Mouse (Mus musculus): ENCODE results near the gene Nudt15. TPM values are rescaled to one million over a fixed set of nuclear protein-coding genes. Genes with fewer than 3 reads are reported as not detected.

The Nudt15 gene
- polyA plus RNA-seq, 1 experiment from 2014 or later: 2.5 TPM

DNA sequence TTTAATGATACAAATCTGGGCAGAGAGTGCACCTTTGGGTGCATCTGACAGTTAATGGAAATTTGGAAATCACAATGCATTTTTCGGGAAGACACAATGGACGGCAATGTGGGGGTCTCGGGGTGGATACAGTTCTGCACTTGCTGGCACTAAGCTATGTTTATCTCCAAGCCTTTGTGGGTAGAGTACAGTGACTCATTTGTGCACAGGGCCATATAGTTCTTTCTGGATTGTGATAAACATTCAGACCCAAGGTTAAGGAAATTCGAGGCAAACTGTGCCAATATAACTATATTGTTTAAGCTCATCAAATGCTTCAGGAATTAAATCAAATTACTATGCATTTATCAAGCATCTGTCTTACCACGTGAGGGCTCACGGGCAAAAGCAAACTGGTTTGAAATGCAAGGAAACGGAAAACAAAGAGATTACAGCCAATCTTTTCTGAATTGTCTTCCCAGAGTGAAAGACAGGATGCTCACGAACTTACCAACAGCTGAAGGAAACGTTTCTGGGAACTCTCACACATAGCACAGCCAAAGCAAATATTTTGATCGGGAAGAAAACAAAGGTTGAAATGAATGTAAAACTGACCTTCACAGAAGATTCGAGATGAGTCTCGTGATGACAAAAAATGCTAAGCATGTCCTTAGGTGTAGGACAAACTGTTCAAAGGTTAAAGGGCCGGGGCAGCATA, 44.7 kb downstream of the Nudt15 start:
- Histone ChIP-seq H3K9ac (ENCODE audit: low read depth, low read length) (no peak overlapping the region), H3K9me3 (ENCODE audit: control insufficient read depth) (no peaks in the 10 kb centered on the region), H3K27ac (ENCODE audit: low read depth, low read length) (peak overlapping the region; percentile 35; the same call in 1 of the 2 replicates), H3K4me3 (ENCODE audit: low read depth, low read length) (no peak overlapping the region), H3K4me1 (replicated peaks; ENCODE audit: control insufficient read depth, insufficient read depth, low read length) (peaks cover 8% of the 10 kb centered on the region; the same call in 1 of the 2 replicates), H3K4me2 (replicated peaks; ENCODE audit: low read depth) (peak overlapping the region; percentile 35; the same call in 1 of the 2 replicates), H3K36me3 (ENCODE audit: control insufficient read depth, insufficient read depth) (no peaks in the 10 kb centered on the region), H3K27me3 (replicated peaks; ENCODE audit: control insufficient read depth, insufficient read depth, low read length) (no peaks in the 10 kb centered on the region)
- ATAC-seq: peak; percentile 81
- WGBS: 32% methylated on average over 13 of the region's 13 CpGs
- no peak for TF ChIP-seq CTCF (IDR thresholded peaks at IDR 0.05; ENCODE audit: low read depth)

DNA sequence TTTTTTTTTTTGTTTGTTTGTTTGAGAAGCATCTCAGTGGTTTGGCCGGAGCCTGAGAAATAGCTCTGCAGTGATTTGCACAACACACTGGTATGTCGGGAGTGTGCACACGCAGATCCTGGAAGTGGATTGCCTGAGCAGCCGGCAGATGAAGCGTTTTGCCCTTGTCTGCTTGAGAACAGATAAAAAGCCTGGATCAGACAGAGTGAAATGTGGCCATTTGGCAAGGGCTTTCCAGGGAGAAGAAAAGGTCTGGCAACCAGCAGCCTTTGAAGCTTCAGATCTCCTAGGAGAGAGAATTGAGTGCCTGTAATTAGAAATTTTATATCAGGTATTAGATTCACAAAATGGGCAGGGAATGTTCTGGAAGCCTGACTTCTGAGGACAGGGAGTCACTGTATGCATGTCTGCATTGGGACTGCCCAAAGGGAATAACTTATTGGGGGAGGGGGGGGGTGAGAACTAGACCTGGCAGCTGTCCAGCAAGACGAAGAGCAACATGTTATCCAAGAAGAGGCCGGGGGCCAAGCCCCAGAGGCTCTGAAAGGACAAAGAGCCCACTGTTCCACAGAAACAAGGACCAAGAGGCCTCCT, 45.4 kb downstream of the Nudt15 start:
- no peaks in the 10 kb centered on the region for H3K36me3 ChIP-seq (ENCODE audit: control insufficient read depth, insufficient read depth)
- H3K4me2 ChIP-seq (replicated peaks; ENCODE audit: low read depth): no peak overlapping the region; the same call in 1 of the 2 replicates
- 18% methylated on average over 7 of the region's 7 CpGs for WGBS
- H3K27me3 ChIP-seq (replicated peaks; ENCODE audit: control insufficient read depth, insufficient read depth, low read length): no peaks in the 10 kb centered on the region
- no peak overlapping the region for H3K4me3 ChIP-seq (ENCODE audit: low read depth, low read length)
- no peaks in the 10 kb centered on the region for H3K9me3 ChIP-seq (ENCODE audit: control insufficient read depth)
- no peak for TF ChIP-seq CTCF (IDR thresholded peaks at IDR 0.05; ENCODE audit: low read depth)
- peak; percentile 83 for ATAC-seq
- peaks cover 8% of the 10 kb centered on the region; the same call in 1 of the 2 replicates for H3K4me1 ChIP-seq (replicated peaks; ENCODE audit: control insufficient read depth, insufficient read depth, low read length)
- H3K27ac ChIP-seq (ENCODE audit: low read depth, low read length): peak overlapping the region; percentile 35
- no peak overlapping the region for H3K9ac ChIP-seq (ENCODE audit: low read depth, low read length)

DNA sequence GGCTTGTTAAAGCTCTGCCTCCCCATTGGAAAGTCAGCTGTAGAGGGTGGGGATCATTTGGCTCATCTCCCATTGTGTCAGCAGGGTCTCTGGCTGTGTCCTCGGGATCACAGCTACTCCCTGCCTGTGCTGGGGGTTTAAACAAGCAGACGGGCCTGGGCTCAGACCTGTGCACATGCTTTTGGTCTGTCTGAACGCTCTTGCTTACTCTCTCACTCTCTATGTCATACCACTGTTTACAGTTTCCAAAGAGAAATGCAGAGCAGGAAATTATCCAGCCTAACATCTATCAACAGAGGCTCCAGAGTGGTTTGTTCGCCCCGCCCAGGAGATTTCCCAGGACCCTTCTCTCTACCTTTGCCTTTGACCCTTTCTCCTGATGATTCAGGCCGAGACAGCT, 46.3 kb downstream of the Nudt15 start:
- no peak for TF ChIP-seq CTCF (IDR thresholded peaks at IDR 0.05; ENCODE audit: low read depth)
- Histone ChIP-seq H3K9ac (ENCODE audit: low read depth, low read length) (no peak overlapping the region), H3K4me3 (ENCODE audit: low read depth, low read length) (no peak overlapping the region), H3K4me1 (replicated peaks; ENCODE audit: control insufficient read depth, insufficient read depth, low read length) (peaks cover 8% of the 10 kb centered on the region; the same call in 1 of the 2 replicates), H3K9me3 (ENCODE audit: control insufficient read depth) (no peaks in the 10 kb centered on the region), H3K36me3 (ENCODE audit: control insufficient read depth, insufficient read depth) (no peaks in the 10 kb centered on the region), H3K4me2 (replicated peaks; ENCODE audit: low read depth) (no peak overlapping the region), H3K27ac (ENCODE audit: low read depth, low read length) (no peak overlapping the region), H3K27me3 (replicated peaks; ENCODE audit: control insufficient read depth, insufficient read depth, low read length) (no peaks in the 10 kb centered on the region)
- 37% methylated on average over 6 of the region's 6 CpGs for WGBS
- no peak for ATAC-seq

DNA sequence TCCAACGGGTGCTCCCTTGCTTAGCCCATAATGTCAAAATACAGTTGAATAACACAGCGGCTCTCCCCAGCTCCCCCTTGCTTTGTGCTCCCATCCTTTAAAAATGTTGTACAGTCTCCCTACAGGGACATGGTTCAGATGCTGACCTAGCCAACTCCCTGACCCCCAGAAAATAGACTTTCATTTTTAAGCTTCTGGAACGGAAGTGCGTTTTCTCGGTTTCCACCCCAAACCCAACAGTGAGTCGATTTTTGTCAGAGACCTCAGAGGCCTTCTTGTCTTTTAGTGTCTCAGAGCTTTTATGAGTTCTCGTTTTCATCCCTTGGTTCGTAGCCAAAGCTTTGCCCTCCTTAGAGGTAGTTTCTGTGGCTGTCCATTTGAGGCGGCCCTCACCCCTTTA, 46.8 kb downstream of the Nudt15 start:
- WGBS: 88% methylated on average over 9 of the region's 9 CpGs
- no peak for ATAC-seq

DNA sequence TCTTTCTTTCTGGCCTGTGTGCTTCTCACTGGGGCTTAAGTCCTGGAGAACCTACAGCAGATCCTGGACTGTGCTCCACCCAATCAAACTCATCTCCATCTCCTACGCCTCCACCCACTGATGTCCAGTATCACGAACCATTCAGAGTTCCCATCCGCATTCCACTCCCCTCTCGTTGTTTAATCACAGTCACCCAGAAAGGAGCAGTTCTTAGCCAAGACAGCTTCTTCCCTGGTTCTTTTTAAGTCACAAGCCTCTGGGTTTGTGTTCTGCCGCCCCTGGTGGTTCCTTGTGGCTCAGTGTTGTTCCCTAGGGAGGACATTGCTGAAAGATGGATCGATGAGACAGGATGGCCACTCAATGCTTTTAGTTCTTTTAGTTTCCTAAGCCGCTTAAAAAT, 52.3 kb downstream of the Nudt15 start:
- Histone ChIP-seq H3K36me3 (ENCODE audit: control insufficient read depth, insufficient read depth) (no peaks in the 10 kb centered on the region), H3K9ac (ENCODE audit: low read depth, low read length) (no peak overlapping the region), H3K4me3 (ENCODE audit: low read depth, low read length) (no peak overlapping the region), H3K4me2 (replicated peaks; ENCODE audit: low read depth) (no peak overlapping the region), H3K27me3 (replicated peaks; ENCODE audit: control insufficient read depth, insufficient read depth, low read length) (no peaks in the 10 kb centered on the region), H3K27ac (ENCODE audit: low read depth, low read length) (no peak overlapping the region), H3K9me3 (ENCODE audit: control insufficient read depth) (no peaks in the 10 kb centered on the region), H3K4me1 (replicated peaks; ENCODE audit: control insufficient read depth, insufficient read depth, low read length) (no peaks in the 10 kb centered on the region)
- peak; percentile 32; the same call in 1 of the 2 replicates for TF ChIP-seq CTCF (IDR thresholded peaks at IDR 0.05; ENCODE audit: low read depth)
- WGBS: 67% methylated on average over 7 of the region's 7 CpGs
- ATAC-seq: no peak

More for the DNA sequence above, 46.8 kb downstream of the Nudt15 start:
- no peak overlapping the region for H3K4me2 ChIP-seq (replicated peaks; ENCODE audit: low read depth)
- no peak for TF ChIP-seq CTCF (IDR thresholded peaks at IDR 0.05; ENCODE audit: low read depth)
- no peak overlapping the region for H3K9ac ChIP-seq (ENCODE audit: low read depth, low read length)
- no peak overlapping the region for H3K4me3 ChIP-seq (ENCODE audit: low read depth, low read length)
- no peaks in the 10 kb centered on the region for H3K27me3 ChIP-seq (replicated peaks; ENCODE audit: control insufficient read depth, insufficient read depth, low read length)
- H3K4me1 ChIP-seq (replicated peaks; ENCODE audit: control insufficient read depth, insufficient read depth, low read length): peaks cover 8% of the 10 kb centered on the region; the same call in 1 of the 2 replicates
- H3K36me3 ChIP-seq (ENCODE audit: control insufficient read depth, insufficient read depth): no peaks in the 10 kb centered on the region
- H3K9me3 ChIP-seq (ENCODE audit: control insufficient read depth): no peaks in the 10 kb centered on the region
- no peak overlapping the region for H3K27ac ChIP-seq (ENCODE audit: low read depth, low read length)

DNA sequence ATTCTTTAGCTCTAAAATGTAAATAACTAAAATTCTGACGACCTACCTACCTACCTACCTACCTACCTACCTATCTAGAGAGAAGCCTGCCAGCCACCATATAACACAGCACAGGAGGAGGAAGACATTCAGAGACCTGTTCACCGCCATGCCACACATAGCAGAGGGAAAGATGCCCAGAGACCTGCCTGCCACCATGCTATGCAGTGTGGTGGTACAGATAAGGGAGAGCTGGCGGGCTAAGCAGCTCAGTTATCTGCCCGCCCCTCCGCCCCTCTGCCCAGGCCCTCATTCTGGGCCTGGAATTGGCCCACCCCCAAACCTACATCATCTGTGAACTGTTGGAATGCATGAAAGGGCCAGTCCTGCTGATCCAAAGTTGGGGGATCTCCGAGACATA, 53.9 kb downstream of the Nudt15 start:
- 75% methylated on average over 6 of the region's 6 CpGs for WGBS
- no peak overlapping the region for H3K4me3 ChIP-seq (ENCODE audit: low read depth, low read length)
- H3K27me3 ChIP-seq (replicated peaks; ENCODE audit: control insufficient read depth, insufficient read depth, low read length): no peaks in the 10 kb centered on the region
- ATAC-seq: no peak
- no peaks in the 10 kb centered on the region for H3K4me1 ChIP-seq (replicated peaks; ENCODE audit: control insufficient read depth, insufficient read depth, low read length)
- no peaks in the 10 kb centered on the region for H3K36me3 ChIP-seq (ENCODE audit: control insufficient read depth, insufficient read depth)
- no peak overlapping the region for H3K9ac ChIP-seq (ENCODE audit: low read depth, low read length)
- H3K27ac ChIP-seq (ENCODE audit: low read depth, low read length): no peak overlapping the region
- TF ChIP-seq CTCF (IDR thresholded peaks at IDR 0.05; ENCODE audit: low read depth): no peak
- no peak overlapping the region for H3K4me2 ChIP-seq (replicated peaks; ENCODE audit: low read depth)
- no peaks in the 10 kb centered on the region for H3K9me3 ChIP-seq (ENCODE audit: control insufficient read depth)
